Mouse (Mus musculus) frontal cortex, postnatal 14 days (tissue): ENCODE measurements around the gene Cnpy4.
"Not testable (repeated sequence)": the region's sequence is repeated elsewhere in the genome, so short reads cannot be mapped to it uniquely, and the experiment has no call there.

ENCODE experiments used
- DNase-seq, 2 experiments: peaks; one replicate each; pipeline ENCODE4 v3.0.0; 2022; ENCODE audit warnings: low spot score in 2 of 2

Cnpy4 gene

GRCm38 (mm10) chr5:138202086-138202485 lies 14.8 kb downstream of the Cnpy4 start:
- DNase-seq, result no peak

DNA sequence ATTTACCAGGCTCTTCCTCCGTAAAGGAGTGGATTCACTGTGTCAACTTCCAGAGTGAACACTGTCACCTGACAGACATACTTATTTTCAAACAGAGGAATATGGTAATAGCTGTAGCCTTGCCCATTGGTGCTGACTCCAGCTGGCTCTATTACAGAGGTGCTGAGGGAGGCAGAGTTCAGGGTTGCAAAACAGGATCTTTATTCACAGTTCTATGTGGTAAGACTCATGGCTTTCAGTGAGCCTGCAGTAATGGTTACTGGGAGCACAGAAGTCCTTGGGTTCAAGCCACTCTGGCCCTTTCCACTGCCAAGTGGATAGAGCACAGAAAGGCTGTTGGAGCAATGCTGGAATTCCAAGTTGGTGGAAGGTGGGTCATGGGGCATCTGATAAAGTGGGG lies 20.0 kb downstream of the Cnpy4 start:
- DNase-seq, result no peak

DNA sequence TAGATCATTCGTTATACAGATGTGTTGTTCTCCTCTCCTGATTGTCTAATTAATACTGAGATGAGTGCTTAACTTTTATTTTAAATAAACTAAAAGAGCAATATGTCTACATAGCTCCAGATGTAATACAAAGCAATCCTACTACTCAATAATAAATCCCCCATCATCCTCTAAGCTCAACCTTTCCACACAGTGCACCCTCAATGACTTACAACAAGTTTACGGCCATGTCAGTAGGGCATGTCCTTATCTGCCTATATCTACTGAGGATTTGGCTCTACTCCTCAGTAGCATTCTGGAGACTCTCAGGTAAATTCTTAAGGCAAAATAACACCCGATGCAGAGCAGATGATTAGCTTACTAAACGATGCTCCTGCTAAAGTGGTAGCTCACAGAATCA lies 20.6 kb downstream of the Cnpy4 start:
- no peak for DNase-seq

DNA sequence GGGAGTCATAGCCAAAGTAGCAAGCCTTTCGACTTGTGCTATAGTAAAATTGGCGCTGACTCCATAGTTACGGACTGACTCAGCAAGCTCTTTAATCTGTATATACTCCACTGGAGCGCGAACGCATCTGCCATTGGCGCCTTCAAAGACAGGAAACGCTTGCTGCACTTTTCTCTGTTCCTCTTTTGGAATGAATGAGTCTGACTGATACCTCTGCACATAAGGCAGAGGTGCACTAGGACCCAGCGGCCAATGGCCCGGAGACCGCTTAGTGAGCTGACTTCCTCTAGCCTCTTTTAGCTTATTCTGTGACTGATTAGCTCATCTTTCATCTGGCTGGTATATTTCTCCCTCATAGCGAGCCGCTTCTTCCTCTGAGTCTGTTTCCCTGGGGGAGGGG lies 29.3 kb downstream of the Cnpy4 start:
- not testable (repeated sequence) for DNase-seq

DNA sequence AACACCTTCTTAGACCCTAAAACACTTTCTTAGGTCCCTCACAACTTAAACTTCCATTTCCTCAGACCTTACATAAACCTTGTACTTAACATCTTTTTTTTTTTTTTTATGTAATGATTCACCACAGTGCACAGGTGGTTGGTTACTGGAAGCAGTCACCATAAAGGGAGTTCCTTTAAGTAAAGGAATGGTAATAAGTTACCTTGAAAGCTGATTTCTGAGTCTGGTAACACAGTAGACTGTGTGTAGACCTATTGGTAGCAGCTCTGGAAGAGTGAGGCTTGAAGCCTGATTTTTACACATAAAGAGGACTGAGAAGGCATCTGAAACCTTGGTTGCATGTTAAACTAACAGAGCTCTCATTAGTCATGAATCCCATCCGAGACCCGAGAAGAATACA lies 32.6 kb downstream of the Cnpy4 start:
- DNase-seq, result no peak

DNA sequence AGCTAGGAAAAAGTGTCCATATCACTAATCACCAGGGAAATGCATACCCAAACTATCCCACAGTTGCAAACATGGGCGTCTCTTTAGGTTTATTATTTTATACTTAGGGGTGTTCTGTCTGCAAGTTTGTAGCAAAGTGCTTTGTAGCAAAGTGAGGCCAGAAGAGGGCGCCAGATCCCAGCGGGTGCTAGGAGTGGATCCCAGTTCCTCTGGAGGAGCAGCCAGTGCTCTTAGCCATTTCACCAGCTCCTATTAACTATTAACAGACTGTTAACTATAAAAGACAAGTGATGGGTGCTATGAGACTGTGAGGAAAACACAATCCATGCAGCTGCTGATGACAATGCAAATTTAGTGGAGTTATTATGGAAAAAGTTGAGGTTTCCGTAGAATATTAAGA lies 34.8 kb downstream of the Cnpy4 start:
- DNase-seq, result peak; percentile 45 to 82

DNA sequence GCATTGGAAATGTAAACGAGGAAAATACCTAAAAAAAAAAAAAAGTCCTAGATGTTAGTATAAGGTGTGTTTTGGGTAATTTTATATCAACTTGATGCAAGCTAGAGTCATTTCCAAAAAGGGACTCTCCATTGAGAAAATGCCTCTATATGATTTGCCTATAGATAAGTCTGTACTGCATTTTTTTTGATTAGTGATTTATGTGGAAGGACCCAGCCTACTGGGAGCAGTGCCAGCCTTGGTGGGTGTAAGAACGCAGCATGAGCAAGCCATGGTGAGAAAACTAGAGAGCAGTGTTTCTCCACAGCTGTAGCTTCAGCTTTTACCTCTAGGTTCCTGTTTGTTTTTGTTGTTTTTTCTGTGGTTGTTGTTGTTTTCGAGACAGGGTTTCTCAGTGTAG lies 36.0 kb downstream of the Cnpy4 start:
- DNase-seq, result no peak

GRCm38 (mm10) chr5:138225700-138226099 lies 38.4 kb downstream of the Cnpy4 start, which contains the start of gene Nxpe5:
TSS of gene Nxpe5 (plus strand) at chr5:138225898.
- no peak for DNase-seq

DNA sequence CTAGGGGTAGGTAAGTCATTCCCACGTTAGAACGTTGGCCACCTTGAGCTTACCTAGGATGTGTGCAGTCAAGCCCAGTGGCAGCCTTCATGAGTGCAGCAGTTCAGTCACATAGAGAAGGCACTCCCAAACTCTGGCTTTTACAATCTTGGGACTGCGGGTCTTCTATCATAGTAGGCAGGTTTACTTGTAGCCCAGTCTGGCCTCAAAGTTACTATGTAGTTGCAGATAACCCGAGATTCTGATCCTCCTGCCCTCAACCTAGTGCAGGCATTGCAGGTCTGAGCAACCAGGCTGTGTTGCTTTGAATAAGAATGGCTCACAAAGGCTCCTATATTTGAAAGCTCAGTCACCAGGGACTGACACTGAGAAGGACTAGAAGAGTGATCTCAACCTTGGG lies 39.2 kb downstream of the Cnpy4 start:
- DNase-seq, result no peak

DNA sequence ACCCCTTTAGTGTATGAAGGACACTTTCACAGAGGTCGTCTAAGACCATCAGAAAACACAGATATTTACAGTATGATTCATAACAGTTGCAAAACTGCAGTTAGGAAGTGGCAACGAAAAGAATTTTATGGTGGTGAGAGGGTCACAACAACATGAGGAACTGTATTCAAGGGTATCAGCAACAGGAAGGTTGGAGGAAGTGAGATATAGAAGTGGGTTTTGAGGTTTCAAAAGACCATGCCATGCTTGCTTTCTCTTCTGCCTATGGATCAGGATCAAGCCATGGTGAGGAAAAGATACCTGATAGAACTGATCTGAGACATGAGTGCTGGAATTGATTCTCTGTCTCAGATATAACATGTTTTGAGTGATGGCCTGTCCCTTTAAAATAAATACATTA lies 40.1 kb downstream of the Cnpy4 start:
- no peak for DNase-seq

DNA sequence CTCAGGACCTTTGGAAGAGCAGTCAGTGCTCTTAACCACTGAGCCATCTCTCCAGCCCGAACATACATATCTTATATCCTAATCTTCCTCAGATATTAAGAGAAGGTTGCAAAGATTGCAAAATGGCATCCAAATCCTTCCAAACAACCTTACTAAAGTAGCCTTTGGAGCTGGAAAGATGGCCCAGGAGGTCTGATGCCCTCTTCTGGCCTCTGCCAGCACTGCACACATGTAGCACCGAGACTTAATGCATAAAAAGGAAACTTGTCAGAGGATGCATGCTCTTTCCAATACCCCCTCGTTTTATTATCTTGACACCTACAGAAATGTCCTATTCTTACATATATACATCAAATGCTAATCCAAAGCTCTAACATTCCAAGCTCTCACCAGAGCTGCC lies 40.7 kb downstream of the Cnpy4 start:
- peak in 1 of 2 experiments; percentile 5 for DNase-seq

DNA sequence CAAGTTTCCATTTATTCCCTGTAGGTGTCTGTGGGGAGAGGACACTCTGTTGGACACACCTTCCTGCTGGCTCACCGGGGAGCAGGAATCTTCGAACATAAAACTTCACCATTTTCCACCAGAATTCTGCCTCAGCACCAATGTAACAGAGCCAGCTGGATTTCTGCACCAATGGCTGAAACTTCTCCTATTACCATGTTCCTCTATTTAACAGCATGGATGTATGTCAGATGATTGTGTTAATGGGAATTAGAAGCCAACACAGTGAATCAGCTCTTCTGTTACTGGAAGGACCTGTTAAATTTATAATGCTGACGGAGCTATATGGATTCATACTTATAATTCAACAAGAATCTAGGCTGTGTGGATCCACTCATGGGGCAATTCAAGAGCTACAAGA lies 42.2 kb downstream of the Cnpy4 start:
- no peak for DNase-seq

GRCm38 (mm10) chr5:138233778-138234177 lies 46.5 kb downstream of the Cnpy4 start:
- DNase-seq, result no peak

GRCm38 (mm10) chr5:138234224-138234623 lies 46.9 kb downstream of the Cnpy4 start:
- no peak for DNase-seq

GRCm38 (mm10) chr5:138241511-138241910 lies 54.2 kb downstream of the Cnpy4 start:
- DNase-seq, result no peak
